Mouse (Mus musculus): Measurements from ENCODE around the gene Rps27.

Rps27 gene

GRCm38 (mm10) chr3:90231075-90231474 lies 17.6 kb upstream of the Rps27 start:
- peak in 1 of 2 experiments; percentile 24 for DNase-seq

- no peak for DNase-seq
These were observed 10.9 kb upstream of the Rps27 start for GRCm38 (mm10) chr3:90224331-90224730.

- DNase-seq = no peak
These were observed 9.5 kb upstream of the Rps27 start for GRCm38 (mm10) chr3:90222941-90223340.

DNA sequence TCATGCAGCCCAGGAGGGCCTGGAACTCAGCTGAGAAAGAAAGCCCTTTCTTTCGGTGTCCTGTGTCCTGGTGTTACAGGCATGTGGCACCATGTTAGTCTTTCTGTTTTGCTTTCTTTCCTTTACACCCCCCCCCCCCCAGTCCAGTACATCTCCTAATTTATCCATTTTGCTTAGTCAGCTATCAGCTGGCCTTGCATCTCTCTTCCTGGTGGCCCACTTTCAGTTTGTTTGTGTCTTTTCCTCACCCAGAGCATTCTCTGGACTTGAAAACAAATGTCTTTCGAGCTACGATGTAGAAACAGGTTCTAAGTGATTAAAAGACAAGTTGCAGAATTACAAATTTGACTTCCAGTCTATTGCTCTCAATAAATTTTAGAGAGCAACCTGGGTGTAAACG lies 9.0 kb upstream of the Rps27 start:
- no peak for DNase-seq

GRCm38 (mm10) chr3:90221123-90221522 lies 7.7 kb upstream of the Rps27 start:
- no peak for DNase-seq

GRCm38 (mm10) chr3:90220531-90220951 lies 7.1 kb upstream of the Rps27 start:
- peak; percentile 28 to 35 for DNase-seq

- DNase-seq = peak in 1 of 2 experiments; percentile 61
These were observed 6.6 kb upstream of the Rps27 start for GRCm38 (mm10) chr3:90220088-90220487.

DNA sequence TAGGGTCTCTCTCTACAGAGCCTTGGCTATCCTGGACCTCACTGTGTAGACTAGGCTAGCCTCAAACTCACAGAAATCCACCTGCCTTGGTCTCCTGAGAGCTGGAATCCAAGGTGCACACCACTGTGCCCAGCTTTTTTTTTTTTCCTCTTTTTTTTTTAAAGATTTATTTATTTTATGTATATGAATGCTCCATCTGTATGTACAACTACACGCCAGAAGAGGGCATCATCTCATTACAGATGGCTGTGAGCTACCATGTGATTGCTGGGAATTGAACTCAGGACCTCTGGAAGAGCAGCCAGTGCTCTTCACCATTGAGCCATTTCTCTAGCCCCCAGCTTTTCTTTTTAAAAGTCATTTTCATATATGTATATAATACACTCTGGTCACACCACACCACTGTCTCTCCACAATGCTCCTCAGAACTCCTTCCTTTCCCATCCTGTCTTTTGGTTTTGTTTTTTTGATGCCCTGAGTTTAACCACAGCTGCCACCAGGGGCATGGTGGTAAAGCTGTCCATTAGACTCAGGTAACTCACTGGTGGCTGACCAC lies 2.5 kb upstream of the Rps27 start:
- no peak for DNase-seq

GRCm38 (mm10) chr3:90213956-90214684 lies 669 bp upstream of the Rps27 start:
- DNase-seq = no peak

- DNase-seq = no peak
These were observed 728 bp downstream of the Rps27 start for GRCm38 (mm10) chr3:90212723-90213122.

- DNase-seq = no peak
These were observed 1.7 kb downstream of the Rps27 start for GRCm38 (mm10) chr3:90211475-90212398.

GRCm38 (mm10) chr3:90209908-90210566 lies 3.4 kb downstream of the Rps27 start:
- DNase-seq = no peak

DNA sequence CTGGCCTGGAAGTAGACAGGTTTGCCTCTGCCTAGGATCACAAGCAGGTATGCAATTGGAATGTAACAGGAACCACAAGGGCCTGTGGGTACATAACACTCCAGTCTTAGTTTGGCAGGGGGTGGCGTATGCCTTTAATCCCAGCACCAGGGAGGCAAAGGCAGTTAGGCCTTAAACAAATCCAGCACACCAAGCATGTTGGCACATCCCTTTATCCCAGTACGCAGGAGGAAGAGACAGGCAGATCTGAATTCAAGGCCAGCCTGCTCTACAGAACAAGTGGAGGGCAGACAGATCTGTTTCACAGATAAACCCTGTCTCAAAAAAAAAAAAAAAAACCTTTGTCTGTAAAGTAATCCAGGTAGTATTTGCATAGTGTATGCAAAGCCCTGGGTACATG lies 4.8 kb downstream of the Rps27 start:
- no peak for DNase-seq

GRCm38 (mm10) chr3:90204582-90204981 lies 8.9 kb downstream of the Rps27 start:
- no peak for DNase-seq

DNA sequence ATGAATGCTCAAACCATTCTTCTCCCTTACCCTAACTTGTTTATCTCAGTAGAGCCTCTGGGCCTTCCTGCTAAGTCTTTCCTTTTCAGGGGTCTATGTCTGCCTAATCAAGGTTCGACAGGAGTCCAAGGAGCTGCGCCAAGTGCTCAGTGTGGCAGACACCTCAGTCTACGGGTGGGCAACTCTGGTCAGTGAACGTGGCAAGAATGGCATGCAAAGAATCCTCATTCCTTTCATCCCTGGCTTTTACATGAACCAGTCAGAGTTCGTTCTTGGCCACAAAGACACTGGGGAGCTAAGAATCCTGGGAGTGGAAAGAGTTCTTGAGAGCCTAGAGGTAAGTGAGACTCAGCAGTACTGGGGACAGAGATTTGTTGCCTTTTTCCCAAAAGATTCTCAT lies 9.8 kb downstream of the Rps27 start:
- DNase-seq = no peak

DNA sequence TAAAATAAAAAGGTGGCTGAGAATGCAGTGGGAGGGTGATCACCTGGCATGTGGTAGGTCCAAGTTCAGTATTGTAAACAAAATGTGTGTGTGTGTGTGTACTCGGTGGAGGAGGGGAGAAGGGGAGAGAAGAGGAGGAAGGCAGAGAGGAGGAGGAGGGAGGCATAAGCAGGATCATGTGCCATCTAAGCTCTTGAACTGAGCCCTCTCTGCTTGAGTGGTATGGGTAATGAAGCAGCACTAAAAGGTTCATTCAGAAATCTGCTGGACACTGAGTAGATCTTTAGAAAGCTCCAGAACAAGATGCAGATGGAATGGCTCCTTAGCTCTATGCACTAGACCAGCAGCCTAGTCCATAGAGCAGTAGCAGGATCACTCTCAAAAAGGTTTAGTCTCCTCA lies 10.6 kb downstream of the Rps27 start:
- DNase-seq = no peak

DNA sequence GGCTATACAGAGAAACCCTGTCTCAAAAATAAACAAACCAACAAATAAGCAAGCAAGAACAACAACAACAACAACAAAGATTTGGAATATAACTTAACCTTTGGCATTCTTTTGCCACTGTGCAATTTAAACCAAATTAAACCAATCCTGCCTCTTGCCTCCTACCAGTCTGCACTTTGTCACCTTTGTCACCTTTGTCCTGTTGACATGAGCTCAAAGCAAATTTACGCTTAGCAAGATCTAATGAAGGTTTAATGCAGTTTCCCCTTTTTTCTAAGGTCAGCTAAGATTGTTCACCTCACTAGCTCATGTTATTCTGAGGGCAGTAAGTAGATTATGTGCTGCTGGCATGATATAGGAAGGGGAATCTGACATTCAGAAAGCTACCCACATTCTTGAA lies 15.9 kb downstream of the Rps27 start:
- DNase-seq = no peak

GRCm38 (mm10) chr3:90195644-90196043 lies 17.8 kb downstream of the Rps27 start:
- no peak for DNase-seq

- no peak for DNase-seq
These were observed 18.7 kb downstream of the Rps27 start for GRCm38 (mm10) chr3:90194759-90195158.

- DNase-seq = no peak
These were observed 22.5 kb downstream of the Rps27 start for GRCm38 (mm10) chr3:90190859-90191510.

DNA sequence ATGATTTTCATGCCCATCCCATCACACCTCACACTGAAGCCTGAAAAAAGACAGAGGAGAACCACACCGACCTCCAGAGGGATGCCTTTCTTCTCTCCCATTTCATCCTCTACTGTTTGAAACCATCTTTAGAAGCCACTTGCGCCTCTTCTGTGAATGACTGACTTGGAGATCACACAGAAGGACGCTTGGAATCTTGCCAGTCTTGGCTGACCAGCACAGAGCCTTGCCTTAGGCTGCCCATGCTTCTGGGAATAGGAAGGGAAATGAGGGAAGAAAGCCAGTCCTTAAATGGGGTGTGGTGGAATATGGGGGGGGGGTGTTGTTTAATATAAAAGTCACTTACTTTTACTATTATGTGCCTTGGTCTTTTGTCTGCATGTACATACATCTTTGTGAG lies 29.9 kb downstream of the Rps27 start:
- no peak for DNase-seq

DNA sequence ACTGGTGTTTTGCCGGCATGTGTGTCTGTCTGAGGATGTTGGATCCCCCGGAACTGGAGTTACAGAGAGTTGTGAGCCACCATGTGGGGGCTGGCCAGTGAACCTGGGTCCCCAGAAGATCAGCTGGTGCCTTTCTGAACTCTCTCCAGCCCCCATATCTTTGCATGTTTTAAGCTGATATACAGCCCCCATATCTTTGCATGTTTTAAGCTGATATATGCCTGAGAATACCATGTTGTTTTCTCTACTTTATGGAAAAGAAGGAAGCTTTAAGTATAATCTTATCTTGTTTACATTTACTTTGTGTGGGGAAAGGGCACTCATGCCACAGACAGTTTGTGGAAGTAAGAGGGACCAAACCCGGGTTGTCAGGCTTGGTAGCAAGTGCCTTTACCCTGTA lies 33.9 kb downstream of the Rps27 start:
- no peak for DNase-seq

Measured in spleen, adult 18-20 months (tissue).